Mouse (Mus musculus) kidney, embryonic 14.5 days (tissue): ENCODE results near the gene Pak6. TPM values are rescaled to one million over a fixed set of nuclear protein-coding genes. Genes with fewer than 3 reads are reported as not detected.

Experiments used
- ATAC-seq: fragments of 200-750 bp; cut with Nextera tagmentation; 2 replicates; pipeline ENCODE4 v1.8.0; 2017; ENCODE audit warnings: moderate number of reproducible peaks, mild to moderate bottlenecking, moderate TSS enrichment, moderate library complexity; ENCODE audit not compliant: low FRiP score, low TSS enrichment
- H3K27ac ChIP-seq: fragments of 300-500 bp; sonication (generic); 2 replicates; pipeline ENCODE4 v1.5.1; 2014; ENCODE audit warnings: low read depth, mild to moderate bottlenecking, low read length, moderate library complexity, mixed read lengths
- H3K27me3 ChIP-seq: fragments of 300-500 bp; sonication (generic); 2 replicates; pipeline ENCODE4 v1.6.1; 2014; ENCODE audit warnings: mild to moderate bottlenecking, low read length; ENCODE audit not compliant: control insufficient read depth, insufficient read depth
- H3K36me3 ChIP-seq: fragments of 300-500 bp; sonication (generic); 2 replicates; pipeline ENCODE4 v1.6.1; 2014; ENCODE audit warnings: low read length, mixed read lengths; ENCODE audit not compliant: control insufficient read depth, insufficient read depth
- H3K4me1 ChIP-seq: fragments of 300-500 bp; sonication (generic); 2 replicates; pipeline ENCODE4 v1.6.1; 2014; ENCODE audit warnings: low read length, mixed read lengths; ENCODE audit not compliant: control insufficient read depth, insufficient read depth
- H3K4me2 ChIP-seq: fragments of 300-500 bp; sonication (generic); replicated peaks from 2 replicates; pipeline ENCODE4 v1.6.1; 2014; ENCODE audit warnings: low read depth, mild to moderate bottlenecking, low read length
- H3K4me3 ChIP-seq: fragments of 300-500 bp; sonication (generic); 2 replicates; pipeline ENCODE4 v1.5.1; 2014; ENCODE audit warnings: mild to moderate bottlenecking, low read length
- H3K9ac ChIP-seq: fragments of 300-500 bp; sonication (generic); 2 replicates; pipeline ENCODE4 v1.6.1; 2014; ENCODE audit warnings: low read depth, mild to moderate bottlenecking, low read length, moderate library complexity
- H3K9me3 ChIP-seq: fragments of 300-500 bp; sonication (generic); 2 replicates; pipeline ENCODE4 v1.6.1; 2016; ENCODE audit warnings: low read length; ENCODE audit not compliant: control insufficient read depth
- WGBS: fragments of 180-500 bp; shearing (Covaris S2); extraction: QIAGEN DNeasy Blood & Tissue Kit; methylation state at CpG from one replicate; pipeline ENCODE4 v1.1.7; 2014; 5-methylcytosine and 5-hydroxymethylcytosine counted together
- polyA plus RNA-seq: library from polyadenylated mRNA; unstranded; fragments of >200 nt; fragmentation: Nextera tagmentation; extraction: Ambion mirVana; gene quantifications from 2 replicates; pipeline ENCODE4 v1.2.1, GENCODE M21; 2014

Gene Pak6
- polyA plus RNA-seq, 1 experiment from 2014 or later, result 0.54 TPM

DNA sequence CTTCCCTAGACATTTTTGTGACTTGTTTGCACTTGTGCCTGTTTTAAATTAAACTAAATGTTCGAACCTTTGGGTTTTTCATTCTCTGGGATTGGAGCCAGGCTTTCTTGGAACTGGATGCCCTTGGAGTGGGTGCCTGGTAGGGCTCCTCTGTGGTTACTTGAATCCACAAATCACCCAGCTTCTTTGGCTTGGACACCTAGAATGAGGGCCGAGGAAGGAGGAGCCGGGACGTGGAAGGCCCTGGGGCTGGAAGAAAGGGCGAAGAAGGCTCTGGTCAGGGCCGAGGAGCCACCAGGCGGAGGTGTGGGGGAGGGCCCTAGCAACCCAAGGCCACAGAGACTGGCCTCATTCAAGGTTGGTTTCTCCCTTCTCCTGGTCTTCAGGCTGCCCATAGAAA is 34.9 kb downstream of the Pak6 start:
- Histone ChIP-seq H3K9me3 (no peaks in the 10 kb centered on the region), H3K36me3 (no peaks in the 10 kb centered on the region), H3K4me2 (no peak overlapping the region), H3K27me3 (peaks cover 46% of the 10 kb centered on the region), H3K4me3 (no peak overlapping the region), H3K9ac (no peak overlapping the region), H3K4me1 (peaks cover 16% of the 10 kb centered on the region), H3K27ac (no peak overlapping the region)
- no peak for ATAC-seq
- 21% methylated on average over 7 of the region's 7 CpGs for WGBS

GRCm38 (mm10) chr2:118700179-118701062 is 37.3 kb downstream of the Pak6 start:
- WGBS, result 2% methylated on average over 32 of the region's 32 CpGs
- H3K4me2 ChIP-seq, result peak overlapping the region; percentile 30

DNA sequence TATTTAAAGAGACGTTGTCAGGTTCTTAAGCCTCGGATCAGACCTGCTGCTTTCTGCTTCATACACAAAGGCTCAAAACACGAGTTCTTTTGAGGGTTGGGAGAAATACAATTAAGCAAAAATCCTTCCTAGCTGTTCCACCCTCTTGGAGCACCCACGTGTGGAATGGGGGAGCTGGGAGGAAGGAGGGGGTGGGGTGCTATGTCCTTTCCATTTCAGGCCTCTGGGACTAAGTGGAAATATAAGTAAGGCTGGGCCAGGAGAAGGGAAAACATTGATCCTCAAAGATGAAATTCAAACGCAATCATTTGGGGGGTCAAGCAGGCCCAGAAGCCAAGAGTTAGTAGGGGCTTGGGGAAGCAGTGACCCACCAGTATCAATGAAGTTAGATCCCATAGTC is 38.1 kb downstream of the Pak6 start:
- Histone ChIP-seq H3K9me3 (no peaks in the 10 kb centered on the region), H3K4me2 (no peak overlapping the region), H3K4me1 (peaks cover 30% of the 10 kb centered on the region), H3K27ac (no peak overlapping the region), H3K9ac (no peak overlapping the region), H3K27me3 (peaks cover 71% of the 10 kb centered on the region), H3K36me3 (no peaks in the 10 kb centered on the region), H3K4me3 (no peak overlapping the region)
- WGBS, result 8% methylated on average over 5 of the region's 5 CpGs
- ATAC-seq, result no peak

More at GRCm38 (mm10) chr2:118700179-118701062, 37.3 kb downstream of the Pak6 start:
- peak overlapping the region; percentile 24; the same call in 1 of the 2 replicates for H3K4me3 ChIP-seq
- peak overlapping the region; percentile 31; the same call in 1 of the 2 replicates for H3K9ac ChIP-seq
- ATAC-seq, result 0 out of 2 replicates have a peak, but pooled peaks have one; percentile 26
- no peaks in the 10 kb centered on the region for H3K9me3 ChIP-seq
- H3K27ac ChIP-seq, result no peak overlapping the region
- H3K36me3 ChIP-seq, result no peaks in the 10 kb centered on the region
- H3K4me1 ChIP-seq, result peaks cover 30% of the 10 kb centered on the region
- peaks cover 68% of the 10 kb centered on the region for H3K27me3 ChIP-seq

- 4% methylated on average over 47 of the region's 51 CpGs for WGBS
- peak; percentile 24; the same call in 1 of the 2 replicates for ATAC-seq
- Histone ChIP-seq H3K4me1 (peaks cover 34% of the 10 kb centered on the region), H3K27me3 (peaks cover 76% of the 10 kb centered on the region), H3K4me3 (peak overlapping the region; percentile 40), H3K4me2 (peak overlapping the region; percentile 51), H3K27ac (no peak overlapping the region), H3K36me3 (no peaks in the 10 kb centered on the region), H3K9ac (peak overlapping the region; percentile 1), H3K9me3 (no peaks in the 10 kb centered on the region)
These were observed 39.1 kb downstream of the Pak6 start for GRCm38 (mm10) chr2:118701971-118702882.

GRCm38 (mm10) chr2:118702883-118703761 is 40.0 kb downstream of the Pak6 start:
- no peaks in the 10 kb centered on the region for H3K9me3 ChIP-seq
- H3K4me2 ChIP-seq, result peak overlapping the region; percentile 51
- H3K27ac ChIP-seq, result no peak overlapping the region
- under 1% methylated on average over 66 of the region's 93 CpGs for WGBS
- no peaks in the 10 kb centered on the region for H3K36me3 ChIP-seq
- H3K4me3 ChIP-seq, result peak overlapping the region; percentile 40
- H3K4me1 ChIP-seq, result peaks cover 34% of the 10 kb centered on the region
- peak overlapping the region; percentile 13; the same call in 1 of the 2 replicates for H3K9ac ChIP-seq
- ATAC-seq, result peak; percentile 26; the same call in 1 of the 2 replicates
- peaks cover 85% of the 10 kb centered on the region for H3K27me3 ChIP-seq

GRCm38 (mm10) chr2:118703913-118704730 is 41.0 kb downstream of the Pak6 start, which contains the start of gene Ankrd63:
Gene Ankrd63, minus strand, starts transcription at chr2:118703963.
- peaks cover 95% of the 10 kb centered on the region for H3K27me3 ChIP-seq
- H3K4me3 ChIP-seq, result peak within 1 kb of the TSS; percentile 40
- peak within 1 kb of the TSS; percentile 51 for H3K4me2 ChIP-seq
- H3K4me1 ChIP-seq, result peaks cover 34% of the 10 kb centered on the region
- WGBS, result under 1% methylated on average over 50 of the region's 50 CpGs
- no peak for ATAC-seq
- H3K36me3 ChIP-seq, result no peaks in the 10 kb centered on the region
- peak within 1 kb of the TSS; percentile 37; the same call in 1 of the 2 replicates for H3K9ac ChIP-seq
- no peak within 1 kb of the TSS for H3K27ac ChIP-seq
- no peaks in the 10 kb centered on the region for H3K9me3 ChIP-seq

DNA sequence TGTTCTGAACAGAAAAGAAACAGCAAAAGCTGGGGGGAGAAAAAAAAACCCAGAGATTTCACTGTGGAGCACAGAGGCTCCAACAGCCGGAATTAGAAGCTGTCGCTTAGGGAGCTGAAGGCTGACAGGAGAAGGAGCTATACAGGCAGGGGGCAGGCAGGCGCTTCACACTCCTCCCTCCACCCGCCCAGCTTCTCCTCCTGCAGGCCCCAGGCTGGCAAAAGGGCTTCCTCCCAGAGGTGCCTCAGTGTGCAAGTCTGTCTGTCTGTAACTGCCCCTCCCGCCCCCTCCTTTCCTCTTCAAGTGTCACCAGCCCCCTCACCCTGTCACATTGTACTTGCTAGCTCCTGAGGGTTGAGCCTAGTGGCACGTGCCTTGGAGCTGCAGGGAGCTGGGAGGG is 43.3 kb downstream of the Pak6 start:
- Histone ChIP-seq H3K4me3 (no peak overlapping the region), H3K9me3 (no peaks in the 10 kb centered on the region), H3K9ac (no peak overlapping the region), H3K27ac (no peak overlapping the region), H3K36me3 (no peaks in the 10 kb centered on the region), H3K4me1 (peaks cover 40% of the 10 kb centered on the region), H3K4me2 (no peak overlapping the region), H3K27me3 (peaks cover 98% of the 10 kb centered on the region)
- 7% methylated on average over 6 of the region's 6 CpGs for WGBS
- ATAC-seq, result no peak
